Mouse (Mus musculus) small intestine, adult 2 months (tissue): ENCODE measurements around the gene Caml.
"Not testable (repeated sequence)": the region's sequence is repeated elsewhere in the genome, so short reads cannot be mapped to it uniquely, and the experiment has no call there.

Experiments used
- CTCF ChIP-seq: fragments of 200-500 bp; IDR thresholded peaks from 2 replicates; pipeline ENCODE4 v1.5.1; 2012; ENCODE audit warnings: low read depth, mild to moderate bottlenecking, control low read depth, inconsistent platforms, low read length, moderate library complexity, mixed read lengths; ENCODE audit not compliant: insufficient replicate concordance, insufficient read length; ENCODE audit errors: extremely low read depth
- POLR2A ChIP-seq: fragments of 200-500 bp; IDR thresholded peaks from 2 replicates; pipeline ENCODE4 v1.6.1; 2012; ENCODE audit warnings: low read depth, mild to moderate bottlenecking, control low read depth, inconsistent platforms, low read length, moderate library complexity

- TF ChIP-seq CTCF, POLR2A: not testable (repeated sequence)
Measured at GRCm38 (mm10) chr13:55576872-55577271, 45.9 kb upstream of the Caml start.
